Mouse (Mus musculus): ENCODE measurements around the gene Dnajc5g.

Dnajc5g gene

GRCm38 (mm10) chr5:31138241-31138967, 32.3 kb downstream of the Dnajc5g start, which contains the start of gene Ucn:
Ucn (minus strand) TSS chr5:31138829.
- TF ChIP-seq GATA4 (IDR thresholded peaks at IDR 0.05; ENCODE audit: insufficient replicate concordance, low read length) = no peak

GRCm38 (mm10) chr5:31138968-31139425, 32.9 kb downstream of the Dnajc5g start:
- TF ChIP-seq GATA4 (IDR thresholded peaks at IDR 0.05; ENCODE audit: insufficient replicate concordance, low read length) = no peak

- no peak for TF ChIP-seq GATA4 (IDR thresholded peaks at IDR 0.05; ENCODE audit: insufficient replicate concordance, low read length)
These were observed 43.7 kb downstream of the Dnajc5g start for GRCm38 (mm10) chr5:31149781-31150180.

DNA sequence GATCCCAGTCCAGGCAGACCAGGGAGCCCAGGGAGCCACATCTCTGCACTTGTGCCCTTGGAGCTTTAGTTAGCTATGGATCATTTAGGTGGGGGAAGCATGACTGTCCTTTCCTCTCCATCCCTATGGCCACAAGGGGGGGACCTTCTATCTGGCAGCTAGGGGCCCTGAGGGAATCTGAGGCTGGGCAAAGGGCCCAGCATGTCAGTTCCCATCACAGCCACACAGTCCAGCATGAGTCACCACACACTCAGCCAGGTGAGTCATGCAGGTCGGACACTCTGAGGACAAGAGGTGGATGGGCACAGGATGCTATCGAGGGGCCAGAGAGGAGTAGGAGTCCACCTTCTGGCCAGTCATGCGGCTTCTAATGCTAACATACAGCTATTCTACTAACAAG, 45.7 kb downstream of the Dnajc5g start:
- no peak for TF ChIP-seq GATA4 (IDR thresholded peaks at IDR 0.05; ENCODE audit: insufficient replicate concordance, low read length)

DNA sequence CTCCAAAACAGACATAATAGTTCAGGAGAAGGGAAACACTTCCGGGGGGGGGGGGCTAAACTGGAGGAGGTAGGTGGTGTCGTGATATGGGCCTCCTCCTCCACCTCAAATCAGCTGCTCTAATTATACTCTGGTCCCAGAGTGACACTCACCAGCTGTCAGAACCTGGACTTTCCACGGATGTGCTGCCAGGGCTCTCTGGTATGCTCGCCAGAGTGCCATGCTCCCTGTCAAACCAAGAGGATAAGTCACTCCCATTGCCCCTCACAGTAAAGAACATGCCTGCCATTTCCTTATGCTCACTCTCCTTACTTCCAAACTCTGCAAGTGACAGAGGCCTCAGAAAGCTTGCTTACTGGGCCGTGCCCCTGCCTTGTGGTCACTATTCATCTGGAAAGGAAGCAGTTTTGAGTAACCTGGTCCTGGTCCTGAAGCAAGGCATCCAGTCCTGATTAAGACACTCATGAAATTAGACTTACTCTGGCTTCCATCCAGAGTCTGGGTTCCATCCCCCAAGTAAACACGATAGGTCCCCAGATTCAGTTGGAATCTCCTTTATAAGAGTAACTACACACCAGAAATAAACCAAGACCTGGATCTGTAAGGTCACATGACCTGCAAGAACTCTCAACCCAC, 47.5 kb downstream of the Dnajc5g start:
- no peak for TF ChIP-seq GATA4 (IDR thresholded peaks at IDR 0.05; ENCODE audit: insufficient replicate concordance, low read length)

DNA sequence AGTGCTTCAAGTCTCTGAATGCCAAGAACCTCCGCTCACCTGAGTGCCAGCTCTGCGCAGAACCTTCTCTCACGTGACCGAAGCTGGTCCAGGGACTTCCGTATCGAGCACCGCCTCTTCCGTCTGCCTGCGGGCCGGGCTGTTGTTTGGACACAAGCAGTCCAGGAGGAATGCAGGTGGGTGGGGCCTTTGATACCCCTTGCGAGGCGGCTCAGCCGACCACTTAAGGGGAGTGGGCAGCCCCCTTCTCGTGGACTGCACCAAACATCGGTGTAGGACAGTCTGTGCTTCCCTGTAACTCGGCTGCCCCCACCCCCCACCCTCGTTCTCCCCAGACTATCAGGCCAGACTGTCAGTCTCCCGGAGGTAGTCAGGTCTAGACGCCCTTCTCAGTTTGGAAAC, 48.1 kb downstream of the Dnajc5g start, which contains the start of gene Mpv17:
TSS of gene Mpv17 (minus strand) at position 100 of the 402 bp plus-strand sequence.
- TF ChIP-seq GATA4 (IDR thresholded peaks at IDR 0.05; ENCODE audit: insufficient replicate concordance, low read length) = no peak

Measured in liver, adult (tissue).